Mouse (Mus musculus): Measurements from ENCODE around the gene Dhh. TPM values are rescaled to one million over a fixed set of nuclear protein-coding genes. Genes with fewer than 3 reads are reported as not detected.

Dhh gene
- polyA plus RNA-seq, 1 experiment from 2014 or later: 0.31 TPM

GRCm38 (mm10) chr15:98902600-98902999 lies 4.3 kb upstream of the Dhh start:
- Histone ChIP-seq H3K9me3 (no peaks in the 10 kb centered on the region), H3K27me3 (replicated peaks; ENCODE audit: low read depth, poor library complexity, severe bottlenecking) (peaks cover 35% of the 10 kb centered on the region), H3K27ac (replicated peaks) (no peak overlapping the region), H3K4me1 (peaks cover 13% of the 10 kb centered on the region), H3K4me3 (no peak overlapping the region), H3K36me3 (replicated peaks) (peaks cover 48% of the 10 kb centered on the region)
- no peak for DNase-seq (ENCODE audit: low spot score)
- WGBS: 95% methylated on average over 2 of the region's 2 CpGs

- DNase-seq (ENCODE audit: low spot score): no peak
- Histone ChIP-seq H3K27ac (replicated peaks) (no peak overlapping the region), H3K36me3 (replicated peaks) (peaks cover 38% of the 10 kb centered on the region), H3K9me3 (no peaks in the 10 kb centered on the region), H3K27me3 (replicated peaks; ENCODE audit: low read depth, poor library complexity, severe bottlenecking) (peaks cover 46% of the 10 kb centered on the region), H3K4me3 (no peak overlapping the region), H3K4me1 (peaks cover 23% of the 10 kb centered on the region)
- 71% methylated on average over 1 of the region's 1 CpGs for WGBS
Observed at GRCm38 (mm10) chr15:98901530-98901929, 3.2 kb upstream of the Dhh start.

- WGBS: under 1% methylated on average over 10 of the region's 10 CpGs
- peaks cover 86% of the 10 kb centered on the region for H3K27me3 ChIP-seq (replicated peaks; ENCODE audit: low read depth, poor library complexity, severe bottlenecking)
- H3K4me3 ChIP-seq: peak overlapping the region; percentile 50
- peak; percentile 35 for DNase-seq (ENCODE audit: low spot score)
- peaks cover 54% of the 10 kb centered on the region for H3K4me1 ChIP-seq
- no peaks in the 10 kb centered on the region for H3K9me3 ChIP-seq
- no peak overlapping the region for H3K27ac ChIP-seq (replicated peaks)
- no peaks in the 10 kb centered on the region for H3K36me3 ChIP-seq (replicated peaks)
Observed at GRCm38 (mm10) chr15:98897495-98897894, 845 bp downstream of the Dhh start.

- no peaks in the 10 kb centered on the region for H3K36me3 ChIP-seq (replicated peaks)
- DNase-seq (ENCODE audit: low spot score): peak; percentile 75
- H3K4me3 ChIP-seq: peak overlapping the region; percentile 65
- WGBS: 1% methylated on average over 41 of the region's 41 CpGs
- peaks cover 100% of the 10 kb centered on the region for H3K27me3 ChIP-seq (replicated peaks; ENCODE audit: low read depth, poor library complexity, severe bottlenecking)
- H3K27ac ChIP-seq (replicated peaks): peak overlapping the region; percentile 84
- no peaks in the 10 kb centered on the region for H3K9me3 ChIP-seq
- H3K4me1 ChIP-seq: peaks cover 61% of the 10 kb centered on the region
Observed at GRCm38 (mm10) chr15:98895635-98896589, 2.4 kb downstream of the Dhh start.

GRCm38 (mm10) chr15:98894746-98895634 lies 3.4 kb downstream of the Dhh start:
- peaks cover 61% of the 10 kb centered on the region for H3K4me1 ChIP-seq
- DNase-seq (ENCODE audit: low spot score): no peak
- H3K36me3 ChIP-seq (replicated peaks): no peaks in the 10 kb centered on the region
- peak overlapping the region; percentile 84 for H3K27ac ChIP-seq (replicated peaks)
- H3K27me3 ChIP-seq (replicated peaks; ENCODE audit: low read depth, poor library complexity, severe bottlenecking): peaks cover 97% of the 10 kb centered on the region
- H3K9me3 ChIP-seq: no peaks in the 10 kb centered on the region
- peak overlapping the region; percentile 65 for H3K4me3 ChIP-seq
- 2% methylated on average over 38 of the region's 38 CpGs for WGBS

- H3K9me3 ChIP-seq: no peaks in the 10 kb centered on the region
- peaks cover 88% of the 10 kb centered on the region for H3K27me3 ChIP-seq (replicated peaks; ENCODE audit: low read depth, poor library complexity, severe bottlenecking)
- peak within 1 kb of the TSS; percentile 84 for H3K27ac ChIP-seq (replicated peaks)
- peaks cover 61% of the 10 kb centered on the region for H3K4me1 ChIP-seq
- no peaks in the 10 kb centered on the region for H3K36me3 ChIP-seq (replicated peaks)
- under 1% methylated on average over 77 of the region's 77 CpGs for WGBS
- peak within 1 kb of the TSS; percentile 65 for H3K4me3 ChIP-seq
- peak; percentile 66 for DNase-seq (ENCODE audit: low spot score)
Observed at GRCm38 (mm10) chr15:98893940-98894745, 4.2 kb downstream of the Dhh start, which contains the start of gene Rhebl1. Gene Rhebl1 (minus strand): TSS chr15:98894540.

- peak; percentile 15 for DNase-seq (ENCODE audit: low spot score)
- H3K4me3 ChIP-seq: no peak overlapping the region
- peaks cover 55% of the 10 kb centered on the region for H3K4me1 ChIP-seq
- 41% methylated on average over 4 of the region's 4 CpGs for WGBS
- H3K9me3 ChIP-seq: no peaks in the 10 kb centered on the region
- H3K27ac ChIP-seq (replicated peaks): no peak overlapping the region
- peaks cover 77% of the 10 kb centered on the region for H3K27me3 ChIP-seq (replicated peaks; ENCODE audit: low read depth, poor library complexity, severe bottlenecking)
- H3K36me3 ChIP-seq (replicated peaks): no peaks in the 10 kb centered on the region
Observed at GRCm38 (mm10) chr15:98893036-98893435, 5.3 kb downstream of the Dhh start.

- H3K4me1 ChIP-seq: peaks cover 45% of the 10 kb centered on the region
- WGBS: 41% methylated on average over 6 of the region's 6 CpGs
- no peaks in the 10 kb centered on the region for H3K36me3 ChIP-seq (replicated peaks)
- no peak overlapping the region for H3K27ac ChIP-seq (replicated peaks)
- DNase-seq (ENCODE audit: low spot score): peak; percentile 55
- H3K27me3 ChIP-seq (replicated peaks; ENCODE audit: low read depth, poor library complexity, severe bottlenecking): peaks cover 72% of the 10 kb centered on the region
- no peaks in the 10 kb centered on the region for H3K9me3 ChIP-seq
- 0 out of 2 replicates have a peak overlapping the region, but pooled peaks have one; percentile 5 for H3K4me3 ChIP-seq
Observed at GRCm38 (mm10) chr15:98891907-98892606, 6.3 kb downstream of the Dhh start.

GRCm38 (mm10) chr15:98891198-98891742 lies 7.1 kb downstream of the Dhh start:
- no peaks in the 10 kb centered on the region for H3K9me3 ChIP-seq
- H3K4me1 ChIP-seq: peaks cover 38% of the 10 kb centered on the region
- peaks cover 64% of the 10 kb centered on the region for H3K27me3 ChIP-seq (replicated peaks; ENCODE audit: low read depth, poor library complexity, severe bottlenecking)
- H3K27ac ChIP-seq (replicated peaks): no peak overlapping the region
- peak; percentile 36 for DNase-seq (ENCODE audit: low spot score)
- WGBS: 7% methylated on average over 19 of the region's 19 CpGs
- no peaks in the 10 kb centered on the region for H3K36me3 ChIP-seq (replicated peaks)
- peak overlapping the region; percentile 40 for H3K4me3 ChIP-seq

- H3K27ac ChIP-seq (replicated peaks): no peak overlapping the region
Observed at GRCm38 (mm10) chr15:98887526-98887925, 10.8 kb downstream of the Dhh start.

More at GRCm38 (mm10) chr15:98887526-98887925, 10.8 kb downstream of the Dhh start:
- 84% methylated on average over 7 of the region's 7 CpGs for WGBS
- Histone ChIP-seq H3K36me3 (replicated peaks) (no peaks in the 10 kb centered on the region), H3K4me3 (no peak overlapping the region), H3K9me3 (no peaks in the 10 kb centered on the region), H3K4me1 (peaks cover 7% of the 10 kb centered on the region; the same call in 1 of the 2 replicates), H3K27me3 (replicated peaks; ENCODE audit: low read depth, poor library complexity, severe bottlenecking) (peaks cover 27% of the 10 kb centered on the region)
- no peak for DNase-seq (ENCODE audit: low spot score)
